Mouse (Mus musculus): ENCODE results near the gene Gm49325. TPM values are rescaled to one million over a fixed set of nuclear protein-coding genes. Genes with fewer than 3 reads are reported as not detected.
"Not testable (repeated sequence)": the region's sequence is repeated elsewhere in the genome, so short reads cannot be mapped to it uniquely, and the experiment has no call there.

Gm49325 gene
- polyA plus RNA-seq, 1 experiment from 2014 or later = 1.9 TPM

DNA sequence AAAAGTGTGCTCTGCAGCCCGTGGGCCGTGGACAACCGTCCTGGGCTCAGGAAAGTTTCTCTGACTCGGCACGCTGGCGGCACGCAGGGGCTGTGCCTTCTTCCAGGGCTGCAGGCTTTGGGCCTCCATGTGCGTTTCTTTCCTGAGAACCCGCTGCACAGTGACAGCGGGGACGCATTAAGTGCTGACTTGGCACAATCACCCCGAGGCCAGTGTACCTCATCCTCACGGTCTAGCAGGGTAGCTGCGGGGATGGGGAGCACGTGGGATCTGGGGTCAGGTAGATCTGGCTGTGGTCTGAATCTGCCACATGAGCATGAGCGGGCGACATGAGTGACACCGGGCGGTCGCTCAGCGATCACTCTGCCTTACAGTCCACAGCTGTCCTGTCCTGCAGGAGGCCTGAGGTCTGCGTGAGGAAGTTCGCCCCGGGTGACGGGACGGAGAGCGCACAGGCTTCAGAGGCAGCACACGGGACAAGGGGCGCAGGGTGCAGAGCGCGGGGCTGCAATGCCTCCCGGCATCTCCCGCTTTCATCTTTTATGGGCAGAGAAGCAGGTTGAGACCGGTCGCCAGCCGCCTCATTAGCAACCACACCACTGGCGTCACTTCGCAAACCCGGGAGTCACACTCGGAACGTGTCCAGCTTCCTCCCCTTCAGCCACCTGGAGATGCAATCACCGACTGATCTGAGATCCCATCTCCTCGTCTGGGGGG is 58.1 kb downstream of the Gm49325 start:
- Histone ChIP-seq H3K4me2 (no peak overlapping the region), H3K27me3 (peaks cover 5% of the 10 kb centered on the region; the same call in 1 of the 2 replicates), H3K36me3 (no peaks in the 10 kb centered on the region), H3K9me3 (no peaks in the 10 kb centered on the region), H3K27ac (no peak overlapping the region), H3K4me1 (0 out of 2 replicates have a peak, but pooled peaks cover 4% of the 10 kb centered on the region), H3K9ac (no peak overlapping the region), H3K4me3 (no peak overlapping the region)
- no peak for ATAC-seq (ENCODE audit: borderline replicate concordance, extremely low read depth, low FRiP score, low TSS enrichment)
- WGBS = 36% methylated on average over 43 of the region's 43 CpGs

DNA sequence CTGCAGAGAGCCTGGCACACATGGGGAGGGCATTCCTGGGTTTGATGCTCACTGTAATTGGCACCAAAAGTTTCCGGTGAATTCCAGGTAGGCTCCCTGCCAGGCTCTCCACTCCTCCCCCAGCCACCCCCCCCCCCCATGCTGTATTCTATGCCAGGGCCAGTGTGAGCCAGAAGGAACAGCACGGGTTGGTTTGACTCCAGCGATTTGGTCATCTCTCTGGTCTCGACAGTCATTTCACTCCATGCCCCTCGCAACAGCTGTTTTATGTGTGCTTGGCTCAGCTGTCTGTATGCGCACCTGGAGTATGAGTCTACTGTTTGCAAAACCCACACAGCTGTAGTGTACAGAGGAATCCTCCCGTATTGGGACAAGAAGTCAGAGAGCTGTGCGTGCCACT is 60.3 kb downstream of the Gm49325 start:
- ATAC-seq (ENCODE audit: borderline replicate concordance, extremely low read depth, low FRiP score, low TSS enrichment) = no peak
- H3K4me3 ChIP-seq = no peak overlapping the region
- H3K9ac ChIP-seq = no peak overlapping the region
- no peak overlapping the region for H3K4me2 ChIP-seq
- 0 out of 2 replicates have a peak, but pooled peaks cover 4% of the 10 kb centered on the region for H3K4me1 ChIP-seq
- H3K9me3 ChIP-seq = no peaks in the 10 kb centered on the region
- peaks cover 5% of the 10 kb centered on the region; the same call in 1 of the 2 replicates for H3K27me3 ChIP-seq
- H3K27ac ChIP-seq = no peak overlapping the region
- WGBS = 57% methylated on average over 8 of the region's 8 CpGs
- no peaks in the 10 kb centered on the region for H3K36me3 ChIP-seq

GRCm38 (mm10) chr10:77667402-77667801 is 61.4 kb downstream of the Gm49325 start:
- H3K9ac ChIP-seq = no peak overlapping the region
- 0 out of 2 replicates have a peak, but pooled peaks cover 4% of the 10 kb centered on the region for H3K4me1 ChIP-seq
- peaks cover 5% of the 10 kb centered on the region; the same call in 1 of the 2 replicates for H3K27me3 ChIP-seq
- H3K9me3 ChIP-seq = no peaks in the 10 kb centered on the region
- no peak overlapping the region for H3K4me2 ChIP-seq
- WGBS = 63% methylated on average over 4 of the region's 4 CpGs
- ATAC-seq (ENCODE audit: borderline replicate concordance, extremely low read depth, low FRiP score, low TSS enrichment) = 0 out of 2 replicates have a peak, but pooled peaks have one; percentile 26
- no peak overlapping the region for H3K4me3 ChIP-seq
- H3K27ac ChIP-seq = no peak overlapping the region
- H3K36me3 ChIP-seq = no peaks in the 10 kb centered on the region

- Histone ChIP-seq H3K4me3 (no peak overlapping the region), H3K36me3 (no peaks in the 10 kb centered on the region), H3K27ac (no peak overlapping the region), H3K9me3 (no peaks in the 10 kb centered on the region), H3K9ac (no peak overlapping the region), H3K4me1 (0 out of 2 replicates have a peak, but pooled peaks cover 4% of the 10 kb centered on the region), H3K27me3 (peaks cover 4% of the 10 kb centered on the region), H3K4me2 (no peak overlapping the region)
- 69% methylated on average over 4 of the region's 4 CpGs for WGBS
- no peak for ATAC-seq (ENCODE audit: borderline replicate concordance, extremely low read depth, low FRiP score, low TSS enrichment)
These were observed 64.7 kb downstream of the Gm49325 start for GRCm38 (mm10) chr10:77670710-77671109.

- Histone ChIP-seq H3K9ac (no peak overlapping the region), H3K4me3 (no peak overlapping the region), H3K27me3 (peaks cover 12% of the 10 kb centered on the region), H3K9me3 (no peaks in the 10 kb centered on the region), H3K4me2 (no peak overlapping the region), H3K36me3 (no peaks in the 10 kb centered on the region), H3K4me1 (0 out of 2 replicates have a peak, but pooled peaks cover 4% of the 10 kb centered on the region), H3K27ac (no peak overlapping the region)
- WGBS = 17% methylated on average over 4 of the region's 4 CpGs
- ATAC-seq (ENCODE audit: borderline replicate concordance, extremely low read depth, low FRiP score, low TSS enrichment) = no peak
These were observed 65.5 kb downstream of the Gm49325 start for GRCm38 (mm10) chr10:77671519-77671918.

GRCm38 (mm10) chr10:77673765-77674164 is 67.8 kb downstream of the Gm49325 start:
- no peak overlapping the region for H3K9ac ChIP-seq
- H3K4me3 ChIP-seq = no peak overlapping the region
- no peak for ATAC-seq (ENCODE audit: borderline replicate concordance, extremely low read depth, low FRiP score, low TSS enrichment)
- no peaks in the 10 kb centered on the region for H3K36me3 ChIP-seq
- peaks cover 7% of the 10 kb centered on the region for H3K4me1 ChIP-seq
- 57% methylated on average over 13 of the region's 13 CpGs for WGBS
- no peak overlapping the region for H3K27ac ChIP-seq
- H3K4me2 ChIP-seq = no peak overlapping the region
- no peaks in the 10 kb centered on the region for H3K9me3 ChIP-seq
- peaks cover 34% of the 10 kb centered on the region for H3K27me3 ChIP-seq

DNA sequence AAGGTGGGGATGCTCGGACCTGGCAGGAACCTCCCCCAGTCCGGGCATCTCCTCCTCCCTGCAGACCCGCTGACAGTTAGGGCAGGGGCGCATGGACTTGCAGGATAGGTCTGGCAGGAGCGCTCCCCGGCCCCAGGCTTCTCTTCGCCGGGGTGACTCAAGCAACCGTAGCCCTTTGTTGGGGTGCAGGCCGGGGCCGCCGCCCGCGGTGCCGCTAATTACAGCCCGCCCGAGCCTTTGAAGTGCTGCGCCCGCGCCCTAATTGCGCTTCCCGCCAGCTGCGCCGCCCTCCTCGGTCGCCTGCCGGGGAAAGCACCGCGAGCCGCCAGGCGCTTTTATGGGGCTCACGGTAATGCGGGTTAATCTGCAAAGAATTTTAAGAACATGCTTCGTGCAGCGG is 71.6 kb downstream of the Gm49325 start:
- Histone ChIP-seq H3K27me3 (peaks cover 39% of the 10 kb centered on the region), H3K4me2 (peak overlapping the region; percentile 54), H3K4me3 (peak overlapping the region; percentile 24), H3K36me3 (no peaks in the 10 kb centered on the region), H3K4me1 (peaks cover 7% of the 10 kb centered on the region), H3K27ac (no peak overlapping the region), H3K9ac (no peak overlapping the region), H3K9me3 (no peaks in the 10 kb centered on the region)
- WGBS = under 1% methylated on average over 35 of the region's 35 CpGs
- no peak for ATAC-seq (ENCODE audit: borderline replicate concordance, extremely low read depth, low FRiP score, low TSS enrichment)

DNA sequence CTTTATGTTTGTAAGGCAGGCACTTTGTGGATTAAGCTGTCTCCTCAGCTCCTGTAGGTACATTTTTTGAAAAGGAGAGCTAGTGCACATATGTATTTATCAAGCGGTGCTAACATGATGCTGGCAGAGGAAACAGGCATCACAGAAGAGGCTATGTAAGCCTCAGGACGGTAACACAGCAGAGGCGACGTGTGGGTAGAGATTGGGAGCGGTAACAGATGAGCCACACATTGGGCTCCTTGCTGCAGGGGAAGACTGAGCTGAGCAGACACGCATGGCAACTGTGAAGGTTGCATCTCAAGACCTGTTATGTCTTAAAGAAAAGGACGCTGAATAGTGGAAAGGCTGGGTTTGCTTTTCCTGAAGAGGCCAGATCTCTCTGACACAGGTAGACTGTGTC is 77.0 kb downstream of the Gm49325 start:
- Histone ChIP-seq H3K9me3 (no peaks in the 10 kb centered on the region), H3K4me2 (no peak overlapping the region), H3K9ac (no peak overlapping the region), H3K36me3 (no peaks in the 10 kb centered on the region), H3K27me3 (peaks cover 62% of the 10 kb centered on the region), H3K27ac (no peak overlapping the region), H3K4me3 (no peak overlapping the region), H3K4me1 (peaks cover 13% of the 10 kb centered on the region)
- no peak for ATAC-seq (ENCODE audit: borderline replicate concordance, extremely low read depth, low FRiP score, low TSS enrichment)
- WGBS = 66% methylated on average over 7 of the region's 7 CpGs

DNA sequence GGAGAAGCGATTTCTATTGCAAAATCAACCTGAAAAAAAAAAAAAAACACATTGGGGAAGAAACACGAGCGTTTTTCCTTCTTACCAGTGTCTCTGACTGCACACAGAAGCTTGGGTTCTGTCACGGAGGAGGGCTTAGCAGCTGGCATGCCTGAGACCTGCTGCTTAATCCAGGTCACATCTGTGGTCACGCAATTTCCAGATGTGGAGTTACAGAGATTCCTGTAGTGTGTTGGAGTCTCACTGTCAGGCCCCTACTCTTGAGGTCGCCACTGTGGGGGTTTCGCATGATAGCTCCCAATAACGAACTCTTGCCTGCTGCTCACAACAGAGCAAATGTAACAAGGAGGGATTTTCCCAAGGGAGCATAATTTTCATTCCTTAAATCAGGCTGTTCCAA is 78.2 kb downstream of the Gm49325 start:
- Histone ChIP-seq H3K9me3 (no peaks in the 10 kb centered on the region), H3K27me3 (peaks cover 51% of the 10 kb centered on the region), H3K4me1 (peaks cover 13% of the 10 kb centered on the region), H3K4me2 (no peak overlapping the region), H3K9ac (no peak overlapping the region), H3K27ac (no peak overlapping the region), H3K36me3 (no peaks in the 10 kb centered on the region), H3K4me3 (no peak overlapping the region)
- ATAC-seq (ENCODE audit: borderline replicate concordance, extremely low read depth, low FRiP score, low TSS enrichment) = no peak
- WGBS = 33% methylated on average over 8 of the region's 8 CpGs

DNA sequence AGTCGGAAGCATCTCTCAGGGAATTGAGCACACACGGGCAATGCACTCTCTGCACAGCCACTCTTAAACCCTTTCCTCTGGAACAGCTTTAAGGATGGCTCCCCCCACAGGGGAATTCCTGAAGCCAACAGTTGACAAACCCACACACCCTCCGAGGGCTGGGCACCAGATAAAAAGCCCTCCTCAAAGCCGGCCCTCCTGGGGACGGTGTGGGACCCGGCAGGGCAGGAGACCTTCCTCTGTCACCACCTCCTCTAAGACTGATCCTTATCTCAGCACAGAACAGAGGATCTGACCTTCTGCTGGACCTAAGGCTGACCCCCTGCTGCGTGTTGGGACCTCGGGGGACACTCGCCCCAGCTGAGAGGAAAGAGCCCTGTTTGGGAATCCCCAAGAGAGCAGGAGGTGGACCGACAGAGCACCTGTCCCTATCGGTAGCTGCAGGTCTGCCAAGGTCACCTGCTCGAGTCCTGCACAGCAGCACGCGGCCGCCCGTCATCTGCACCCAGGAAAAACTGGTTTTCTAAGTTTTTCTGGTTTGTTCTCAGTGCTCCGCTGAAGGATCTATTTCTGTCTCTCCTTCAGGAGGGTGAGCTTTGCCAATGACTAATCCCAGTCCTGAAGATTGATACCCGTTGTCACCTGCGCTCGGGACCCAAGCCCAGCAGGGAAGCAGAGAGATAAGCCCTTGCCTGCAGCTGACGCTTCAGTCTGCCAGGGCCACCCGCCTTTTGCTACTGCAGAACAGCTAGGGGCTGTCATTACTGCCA is 80.1 kb downstream of the Gm49325 start, which contains the start of gene Tspear:
Gene Tspear, plus strand, starts transcription at position 675 of the 770 bp plus-strand sequence.
- ATAC-seq (ENCODE audit: borderline replicate concordance, extremely low read depth, low FRiP score, low TSS enrichment) = no peak
- Histone ChIP-seq H3K4me1 (peaks cover 13% of the 10 kb centered on the region), H3K27ac (no peak within 1 kb of the TSS), H3K4me2 (peak within 1 kb of the TSS; percentile 6; the same call in 1 of the 2 replicates), H3K27me3 (peaks cover 50% of the 10 kb centered on the region), H3K4me3 (no peak within 1 kb of the TSS), H3K9me3 (no peaks in the 10 kb centered on the region), H3K36me3 (no peaks in the 10 kb centered on the region), H3K9ac (no peak within 1 kb of the TSS)
- 2% methylated on average over 22 of the region's 22 CpGs for WGBS

DNA sequence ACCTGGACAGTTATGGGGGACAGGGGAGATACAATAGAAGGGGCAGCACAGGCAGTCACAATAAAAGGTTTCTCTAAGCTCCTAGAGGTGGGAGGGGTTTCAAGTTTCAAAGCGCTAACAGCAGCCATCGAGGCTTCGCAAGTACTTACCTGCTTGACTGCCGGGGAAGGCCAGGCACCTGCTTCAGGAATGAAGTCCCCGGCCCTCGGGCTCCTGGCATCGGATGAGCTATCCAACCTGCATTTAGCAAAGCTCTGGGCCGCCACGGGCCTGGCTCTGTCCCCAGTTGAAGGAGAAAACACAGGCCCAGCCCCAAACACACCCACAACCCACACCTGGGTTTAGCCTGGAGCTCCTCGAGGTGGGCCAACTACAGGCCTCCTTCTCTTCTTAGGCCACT is 81.0 kb downstream of the Gm49325 start:
- no peaks in the 10 kb centered on the region for H3K36me3 ChIP-seq
- no peak overlapping the region for H3K9ac ChIP-seq
- H3K4me2 ChIP-seq = no peak overlapping the region
- H3K27me3 ChIP-seq = peaks cover 50% of the 10 kb centered on the region
- no peak overlapping the region for H3K4me3 ChIP-seq
- peaks cover 13% of the 10 kb centered on the region for H3K4me1 ChIP-seq
- no peaks in the 10 kb centered on the region for H3K9me3 ChIP-seq
- 17% methylated on average over 10 of the region's 10 CpGs for WGBS
- no peak overlapping the region for H3K27ac ChIP-seq
- no peak for ATAC-seq (ENCODE audit: borderline replicate concordance, extremely low read depth, low FRiP score, low TSS enrichment)

- peaks cover 26% of the 10 kb centered on the region for H3K27me3 ChIP-seq
- H3K27ac ChIP-seq; ATAC-seq (ENCODE audit: borderline replicate concordance, extremely low read depth, low FRiP score, low TSS enrichment); H3K9me3 ChIP-seq; H3K4me3 ChIP-seq; H3K9ac ChIP-seq; H3K36me3 ChIP-seq; H3K4me2 ChIP-seq: not testable (repeated sequence)
- 71% methylated on average over 3 of the region's 3 CpGs for WGBS
- H3K4me1 ChIP-seq = peaks cover 13% of the 10 kb centered on the region
These were observed 84.4 kb downstream of the Gm49325 start, which contains the start of gene Gm19402 for GRCm38 (mm10) chr10:77690356-77690807. Gm19402 (minus strand) TSS chr10:77690757.
